Mouse (Mus musculus): ENCODE results near the gene Col8a2. TPM values are rescaled to one million over a fixed set of nuclear protein-coding genes. Genes with fewer than 3 reads are reported as not detected.

The Col8a2 gene
- polyA plus RNA-seq, 1 experiment from 2014 or later, result 14.2 TPM

DNA sequence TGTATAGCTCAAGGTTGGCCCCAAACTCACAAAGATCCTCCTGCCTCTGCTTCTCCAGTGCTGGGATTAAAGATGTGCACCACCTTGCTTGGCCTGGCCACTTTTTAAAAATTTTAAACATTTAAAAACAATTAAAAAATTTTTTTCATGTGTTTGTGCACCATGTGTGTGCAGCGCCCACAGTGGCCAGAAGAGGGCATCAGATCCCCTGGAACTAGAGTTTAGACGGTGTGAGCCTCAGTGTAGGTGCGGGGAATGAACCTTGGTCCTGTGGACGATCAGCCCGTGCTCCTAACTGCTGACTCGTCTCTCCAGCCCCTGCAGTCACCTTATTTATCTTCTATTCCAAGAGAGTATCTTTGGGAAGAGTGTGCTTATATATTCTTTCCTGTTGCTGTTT, 19.5 kb downstream of the Col8a2 start:
- Histone ChIP-seq H3K27ac (no peak overlapping the region), H3K27me3 (replicated peaks) (peaks cover 14% of the 10 kb centered on the region), H3K9ac (no peak overlapping the region), H3K36me3 (no peaks in the 10 kb centered on the region), H3K4me1 (peaks cover 11% of the 10 kb centered on the region), H3K4me2 (no peak overlapping the region), H3K4me3 (replicated peaks) (no peak overlapping the region), H3K9me3 (no peaks in the 10 kb centered on the region)
- 87% methylated on average over 6 of the region's 6 CpGs for WGBS
- ATAC-seq (ENCODE audit: insufficient read depth, low FRiP score, low read depth), result no peak

DNA sequence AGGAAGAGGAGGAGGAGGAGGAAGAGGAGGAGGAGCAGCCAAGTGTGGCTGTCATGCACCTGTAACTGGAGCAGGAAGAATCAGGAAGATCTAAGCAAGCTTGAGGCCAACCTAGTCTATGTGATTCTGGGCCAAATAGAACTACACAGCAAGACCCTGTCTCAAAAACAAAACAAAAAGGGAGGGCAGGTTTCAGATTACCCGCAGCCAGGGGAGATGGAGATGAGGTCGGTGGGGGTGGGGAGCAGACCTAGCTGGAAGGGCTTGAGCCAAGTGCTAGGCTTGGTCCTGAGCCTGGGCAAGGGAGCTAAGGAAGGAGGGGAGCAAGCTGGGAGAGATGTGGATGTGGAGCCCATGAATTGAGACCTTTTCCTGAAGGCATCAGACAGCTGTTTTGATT, 20.2 kb downstream of the Col8a2 start:
- Histone ChIP-seq H3K27me3 (replicated peaks) (peaks cover 6% of the 10 kb centered on the region; the same call in 1 of the 2 replicates), H3K36me3 (no peaks in the 10 kb centered on the region), H3K9ac (no peak overlapping the region), H3K4me2 (no peak overlapping the region), H3K9me3 (no peaks in the 10 kb centered on the region), H3K4me1 (peaks cover 3% of the 10 kb centered on the region; the same call in 1 of the 2 replicates), H3K4me3 (replicated peaks) (no peak overlapping the region), H3K27ac (no peak overlapping the region)
- ATAC-seq (ENCODE audit: insufficient read depth, low FRiP score, low read depth), result no peak
- WGBS, result 16% methylated on average over 2 of the region's 2 CpGs

- 18% methylated on average over 20 of the region's 20 CpGs for WGBS
- H3K27me3 ChIP-seq (replicated peaks), result no peaks in the 10 kb centered on the region
- no peaks in the 10 kb centered on the region for H3K36me3 ChIP-seq
- no peaks in the 10 kb centered on the region for H3K4me1 ChIP-seq
- H3K4me2 ChIP-seq, result peak overlapping the region; percentile 37
- H3K4me3 ChIP-seq (replicated peaks), result no peak overlapping the region
- no peak; the same call in 1 of the 2 replicates for ATAC-seq (ENCODE audit: insufficient read depth, low FRiP score, low read depth)
- no peak overlapping the region for H3K27ac ChIP-seq
- no peaks in the 10 kb centered on the region for H3K9me3 ChIP-seq
- H3K9ac ChIP-seq, result no peak overlapping the region
Observed at GRCm38 (mm10) chr4:126309211-126309921, 22.8 kb downstream of the Col8a2 start.

- H3K27ac ChIP-seq, result no peak overlapping the region
- no peaks in the 10 kb centered on the region for H3K9me3 ChIP-seq
- H3K9ac ChIP-seq, result no peak overlapping the region
- H3K4me3 ChIP-seq (replicated peaks), result no peak overlapping the region
- 2% methylated on average over 7 of the region's 7 CpGs for WGBS
- no peaks in the 10 kb centered on the region for H3K36me3 ChIP-seq
- H3K4me1 ChIP-seq, result no peaks in the 10 kb centered on the region
- peak overlapping the region; percentile 37 for H3K4me2 ChIP-seq
- peak; percentile 32; the same call in 1 of the 2 replicates for ATAC-seq (ENCODE audit: insufficient read depth, low FRiP score, low read depth)
- H3K27me3 ChIP-seq (replicated peaks), result no peaks in the 10 kb centered on the region
Observed at GRCm38 (mm10) chr4:126309922-126310309, 23.3 kb downstream of the Col8a2 start.

- Histone ChIP-seq H3K9ac (no peak overlapping the region), H3K4me3 (replicated peaks) (no peak overlapping the region), H3K9me3 (no peaks in the 10 kb centered on the region), H3K27me3 (replicated peaks) (no peaks in the 10 kb centered on the region), H3K27ac (no peak overlapping the region), H3K4me1 (no peaks in the 10 kb centered on the region), H3K4me2 (no peak overlapping the region), H3K36me3 (no peaks in the 10 kb centered on the region)
- ATAC-seq (ENCODE audit: insufficient read depth, low FRiP score, low read depth), result no peak
- 84% methylated on average over 7 of the region's 7 CpGs for WGBS
Observed at GRCm38 (mm10) chr4:126310344-126310743, 23.8 kb downstream of the Col8a2 start.

GRCm38 (mm10) chr4:126311566-126312200, 25.1 kb downstream of the Col8a2 start:
- H3K4me1 ChIP-seq, result no peaks in the 10 kb centered on the region
- H3K27me3 ChIP-seq (replicated peaks), result no peaks in the 10 kb centered on the region
- no peak overlapping the region for H3K4me3 ChIP-seq (replicated peaks)
- ATAC-seq (ENCODE audit: insufficient read depth, low FRiP score, low read depth), result no peak
- H3K4me2 ChIP-seq, result no peak overlapping the region
- H3K9ac ChIP-seq, result no peak overlapping the region
- H3K27ac ChIP-seq, result no peak overlapping the region
- H3K9me3 ChIP-seq, result no peaks in the 10 kb centered on the region
- 89% methylated on average over 16 of the region's 16 CpGs for WGBS
- H3K36me3 ChIP-seq, result peaks cover 5% of the 10 kb centered on the region

GRCm38 (mm10) chr4:126313202-126313601, 26.6 kb downstream of the Col8a2 start:
- Histone ChIP-seq H3K4me1 (no peaks in the 10 kb centered on the region), H3K4me2 (no peak overlapping the region), H3K4me3 (replicated peaks) (no peak overlapping the region), H3K36me3 (peaks cover 16% of the 10 kb centered on the region), H3K9me3 (no peaks in the 10 kb centered on the region), H3K27me3 (replicated peaks) (no peaks in the 10 kb centered on the region), H3K27ac (no peak overlapping the region), H3K9ac (no peak overlapping the region)
- 59% methylated on average over 5 of the region's 5 CpGs for WGBS
- ATAC-seq (ENCODE audit: insufficient read depth, low FRiP score, low read depth), result no peak

DNA sequence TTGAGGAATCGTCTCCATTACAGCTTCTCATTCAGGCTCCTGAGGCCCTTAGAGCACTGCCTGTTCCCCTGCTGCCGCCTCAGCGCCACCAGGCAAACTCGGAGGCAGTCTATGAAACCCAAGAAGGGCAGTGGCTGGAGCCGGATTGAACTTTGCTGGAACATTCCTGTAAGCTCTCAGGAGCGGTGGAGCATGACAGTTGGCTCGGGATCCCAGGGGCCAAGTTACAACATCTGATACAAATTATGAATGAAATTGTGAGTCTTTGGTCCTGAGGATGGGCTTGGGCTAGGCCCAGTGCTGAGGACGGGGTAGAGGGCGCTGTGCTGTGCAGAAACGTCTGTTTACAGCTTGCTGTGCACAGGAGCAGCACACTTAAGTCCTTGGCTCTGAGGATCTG, 27.8 kb downstream of the Col8a2 start:
- peaks cover 21% of the 10 kb centered on the region for H3K36me3 ChIP-seq
- ATAC-seq (ENCODE audit: insufficient read depth, low FRiP score, low read depth), result no peak
- H3K4me3 ChIP-seq (replicated peaks), result no peak overlapping the region
- no peaks in the 10 kb centered on the region for H3K9me3 ChIP-seq
- no peaks in the 10 kb centered on the region for H3K4me1 ChIP-seq
- H3K27me3 ChIP-seq (replicated peaks), result no peaks in the 10 kb centered on the region
- H3K4me2 ChIP-seq, result no peak overlapping the region
- 59% methylated on average over 10 of the region's 10 CpGs for WGBS
- no peak overlapping the region for H3K27ac ChIP-seq
- H3K9ac ChIP-seq, result no peak overlapping the region

GRCm38 (mm10) chr4:126315931-126316330, 29.3 kb downstream of the Col8a2 start:
- Histone ChIP-seq H3K4me2 (no peak overlapping the region), H3K27me3 (replicated peaks) (no peaks in the 10 kb centered on the region), H3K9me3 (no peaks in the 10 kb centered on the region), H3K27ac (no peak overlapping the region), H3K4me3 (replicated peaks) (no peak overlapping the region), H3K36me3 (peaks cover 21% of the 10 kb centered on the region), H3K9ac (no peak overlapping the region), H3K4me1 (peaks cover 8% of the 10 kb centered on the region)
- no peak for ATAC-seq (ENCODE audit: insufficient read depth, low FRiP score, low read depth)
- 34% methylated on average over 5 of the region's 5 CpGs for WGBS

DNA sequence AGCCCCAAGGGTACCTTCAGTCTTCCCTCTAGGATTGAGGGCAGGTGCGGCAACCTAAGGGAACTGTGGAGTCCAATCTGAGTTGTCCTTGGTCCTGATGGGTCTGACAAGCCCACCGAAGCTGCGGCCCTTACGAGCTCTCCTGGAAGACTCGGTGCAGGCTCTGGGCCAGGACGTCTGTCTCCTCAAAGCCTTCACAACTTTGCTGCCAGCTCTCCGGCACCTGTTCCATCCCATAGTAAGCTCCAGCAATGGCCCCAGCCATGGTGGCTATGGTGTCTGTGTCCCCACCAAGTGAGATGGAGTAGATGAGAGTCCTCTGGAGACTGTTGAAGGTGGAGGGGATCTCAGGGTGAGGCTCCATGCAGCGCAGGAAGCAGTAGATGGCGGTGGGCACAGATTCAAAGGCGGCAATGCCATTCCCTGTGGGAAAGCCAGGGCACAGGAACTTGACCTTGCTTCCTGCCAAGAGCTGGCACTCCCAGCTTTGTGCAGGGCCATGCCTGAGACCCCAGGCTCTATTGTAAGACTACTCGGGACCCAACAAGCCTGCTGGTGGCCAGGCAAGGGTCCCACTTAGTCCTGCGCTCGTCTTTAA, 29.9 kb downstream of the Col8a2 start:
- H3K36me3 ChIP-seq, result peaks cover 21% of the 10 kb centered on the region
- H3K9me3 ChIP-seq, result no peaks in the 10 kb centered on the region
- H3K27ac ChIP-seq, result no peak overlapping the region
- H3K9ac ChIP-seq, result no peak overlapping the region
- H3K4me3 ChIP-seq (replicated peaks), result no peak overlapping the region
- peaks cover 9% of the 10 kb centered on the region for H3K4me1 ChIP-seq
- ATAC-seq (ENCODE audit: insufficient read depth, low FRiP score, low read depth), result no peak
- H3K27me3 ChIP-seq (replicated peaks), result no peaks in the 10 kb centered on the region
- H3K4me2 ChIP-seq, result no peak overlapping the region
- WGBS, result 90% methylated on average over 13 of the region's 13 CpGs

GRCm38 (mm10) chr4:126319806-126320205, 33.2 kb downstream of the Col8a2 start:
- no peak overlapping the region; the same call in 1 of the 2 replicates for H3K4me2 ChIP-seq
- WGBS, result 83% methylated on average over 6 of the region's 6 CpGs
- no peak overlapping the region for H3K4me3 ChIP-seq (replicated peaks)
- no peaks in the 10 kb centered on the region for H3K9me3 ChIP-seq
- no peak overlapping the region for H3K9ac ChIP-seq
- no peak overlapping the region for H3K27ac ChIP-seq
- H3K27me3 ChIP-seq (replicated peaks), result no peaks in the 10 kb centered on the region
- ATAC-seq (ENCODE audit: insufficient read depth, low FRiP score, low read depth), result no peak
- H3K36me3 ChIP-seq, result peaks cover 21% of the 10 kb centered on the region
- H3K4me1 ChIP-seq, result peaks cover 12% of the 10 kb centered on the region
